Mouse (Mus musculus): ENCODE data around the gene Endov. TPM values are rescaled to one million over a fixed set of nuclear protein-coding genes. Genes with fewer than 3 reads are reported as not detected.
A peak's percentile ranks its signal among the peaks of the same experiment; 100 is the strongest.

The Endov gene
- total and polyA plus RNA-seq, 2 experiments from 2014 or later = 13.2 to 36.7 TPM

DNA sequence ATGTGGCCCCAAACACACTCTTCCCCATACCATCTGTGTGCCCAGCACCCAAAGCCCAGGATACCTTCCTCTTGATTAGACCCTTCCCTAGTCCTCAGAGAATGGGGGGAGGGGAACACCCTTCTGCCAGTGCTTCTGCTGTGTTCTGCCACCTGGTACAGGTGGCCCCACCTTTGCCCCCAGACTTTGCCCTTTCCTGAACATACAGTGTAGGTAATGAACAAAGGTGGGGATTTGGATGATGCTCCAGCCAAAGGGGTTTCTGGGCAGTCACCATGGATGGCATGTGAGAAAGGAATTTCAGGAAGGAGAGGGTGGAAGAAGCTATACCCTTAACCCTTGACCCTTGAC, 29.5 kb downstream of the Endov start:
- H3K4me3 ChIP-seq (ENCODE audit: low read depth, low read length) = no peak overlapping the region
- no peak overlapping the region for H3K9ac ChIP-seq (replicated peaks; ENCODE audit: low read length, poor library complexity, severe bottlenecking)
- H3K9me3 ChIP-seq (ENCODE audit: low read length) = no peaks in the 10 kb centered on the region
- H3K4me2 ChIP-seq (ENCODE audit: low read depth, low read length, poor library complexity, severe bottlenecking) = no peak overlapping the region
- H3K27ac ChIP-seq (ENCODE audit: low read depth, low read length) = no peak overlapping the region
- no peaks in the 10 kb centered on the region for H3K27me3 ChIP-seq (ENCODE audit: insufficient read depth, low read length)
- no peak for ATAC-seq (ENCODE audit: low FRiP score)
- DNase-seq (ENCODE audit: low spot score) = no peak
- TF ChIP-seq CTCF (IDR thresholded peaks at IDR 0.05) = no peak
- H3K4me1 ChIP-seq (ENCODE audit: insufficient read depth, low read length) = 0 out of 2 replicates have a peak, but pooled peaks cover 2% of the 10 kb centered on the region
- H3K36me3 ChIP-seq (ENCODE audit: insufficient read depth, low read length) = no peaks in the 10 kb centered on the region

DNA sequence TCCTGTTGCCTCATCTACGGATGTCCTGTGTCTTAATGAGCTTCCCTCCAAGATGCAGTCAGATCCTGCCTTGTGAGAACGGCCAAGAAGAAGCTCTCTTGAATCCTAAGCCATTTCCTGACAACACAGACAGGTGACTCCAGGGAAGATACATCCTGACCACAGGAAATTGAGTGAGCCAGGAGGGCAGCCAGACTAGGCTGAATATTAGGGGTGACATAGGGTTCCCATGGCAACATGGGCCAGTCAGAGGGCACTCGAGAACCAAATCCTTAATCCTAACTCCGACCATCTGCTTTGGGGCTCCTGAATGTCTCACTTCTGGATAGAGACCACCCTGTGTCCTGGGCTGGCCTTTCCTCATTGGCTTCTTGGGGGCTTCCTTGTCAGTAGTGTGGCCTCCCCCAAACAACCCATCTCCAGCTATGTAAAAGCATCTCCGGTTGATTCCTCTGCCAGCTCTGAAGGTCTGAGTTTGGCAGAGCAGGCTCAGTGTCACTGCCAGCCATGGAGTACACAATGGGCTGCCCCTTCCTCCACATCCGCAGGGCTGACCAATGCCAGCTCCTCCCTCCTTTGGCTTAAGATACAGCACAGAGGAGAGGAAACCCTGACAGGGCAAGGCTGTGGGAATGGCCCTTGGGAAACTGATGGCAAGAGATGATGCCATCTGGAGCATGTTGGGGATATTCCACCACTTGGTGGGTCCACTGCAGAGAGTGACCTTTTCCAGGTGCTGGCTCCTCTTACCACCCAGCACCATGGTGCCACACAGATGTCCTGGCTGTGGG, 31.0 kb downstream of the Endov start:
- no peak overlapping the region for H3K4me3 ChIP-seq (ENCODE audit: low read depth, low read length)
- H3K4me1 ChIP-seq (ENCODE audit: insufficient read depth, low read length) = 0 out of 2 replicates have a peak, but pooled peaks cover 2% of the 10 kb centered on the region
- H3K9ac ChIP-seq (replicated peaks; ENCODE audit: low read length, poor library complexity, severe bottlenecking) = no peak overlapping the region
- no peaks in the 10 kb centered on the region for H3K27me3 ChIP-seq (ENCODE audit: insufficient read depth, low read length)
- no peaks in the 10 kb centered on the region for H3K36me3 ChIP-seq (ENCODE audit: insufficient read depth, low read length)
- DNase-seq (ENCODE audit: low spot score) (peak; percentile 80), ATAC-seq (ENCODE audit: low FRiP score) (peak; percentile 49)
- TF ChIP-seq CTCF (IDR thresholded peaks at IDR 0.05) = no peak
- no peaks in the 10 kb centered on the region for H3K9me3 ChIP-seq (ENCODE audit: low read length)
- no peak overlapping the region for H3K27ac ChIP-seq (ENCODE audit: low read depth, low read length)
- 74% methylated on average over 6 of the region's 6 CpGs for WGBS
- no peak overlapping the region for H3K4me2 ChIP-seq (ENCODE audit: low read depth, low read length, poor library complexity, severe bottlenecking)

DNA sequence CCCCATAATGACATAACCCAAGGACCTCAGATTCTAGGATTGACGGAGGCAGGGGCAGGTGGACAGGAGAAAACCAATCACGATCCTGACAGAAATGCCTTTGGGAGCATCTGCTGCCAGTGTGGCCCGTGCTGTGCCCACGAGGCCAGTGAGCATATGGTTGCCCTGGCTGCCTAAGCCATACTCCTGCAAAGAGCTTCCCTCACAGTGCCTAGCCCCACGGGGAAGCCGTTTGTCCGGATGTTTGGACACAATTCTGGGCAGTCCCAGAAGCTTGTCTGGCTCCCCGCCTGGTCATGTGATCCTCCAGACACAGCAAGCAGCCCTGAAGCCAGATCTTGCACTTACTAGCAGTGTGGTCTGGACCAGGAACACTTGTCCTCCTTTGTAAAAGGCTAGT, 31.6 kb downstream of the Endov start:
- DNase-seq (ENCODE audit: low spot score) (peak; percentile 89), ATAC-seq (ENCODE audit: low FRiP score) (peak; percentile 57; the same call in 1 of the 2 replicates)
- TF ChIP-seq CTCF (IDR thresholded peaks at IDR 0.05) = no peak
- H3K9ac ChIP-seq (replicated peaks; ENCODE audit: low read length, poor library complexity, severe bottlenecking) = no peak overlapping the region
- H3K4me2 ChIP-seq (ENCODE audit: low read depth, low read length, poor library complexity, severe bottlenecking) = no peak overlapping the region
- H3K36me3 ChIP-seq (ENCODE audit: insufficient read depth, low read length) = no peaks in the 10 kb centered on the region
- no peak overlapping the region for H3K27ac ChIP-seq (ENCODE audit: low read depth, low read length)
- H3K9me3 ChIP-seq (ENCODE audit: low read length) = no peaks in the 10 kb centered on the region
- no peak overlapping the region for H3K4me3 ChIP-seq (ENCODE audit: low read depth, low read length)
- WGBS = 61% methylated on average over 8 of the region's 8 CpGs
- H3K27me3 ChIP-seq (ENCODE audit: insufficient read depth, low read length) = no peaks in the 10 kb centered on the region; the same call in 1 of the 2 replicates
- H3K4me1 ChIP-seq (ENCODE audit: insufficient read depth, low read length) = 0 out of 2 replicates have a peak, but pooled peaks cover 2% of the 10 kb centered on the region

DNA sequence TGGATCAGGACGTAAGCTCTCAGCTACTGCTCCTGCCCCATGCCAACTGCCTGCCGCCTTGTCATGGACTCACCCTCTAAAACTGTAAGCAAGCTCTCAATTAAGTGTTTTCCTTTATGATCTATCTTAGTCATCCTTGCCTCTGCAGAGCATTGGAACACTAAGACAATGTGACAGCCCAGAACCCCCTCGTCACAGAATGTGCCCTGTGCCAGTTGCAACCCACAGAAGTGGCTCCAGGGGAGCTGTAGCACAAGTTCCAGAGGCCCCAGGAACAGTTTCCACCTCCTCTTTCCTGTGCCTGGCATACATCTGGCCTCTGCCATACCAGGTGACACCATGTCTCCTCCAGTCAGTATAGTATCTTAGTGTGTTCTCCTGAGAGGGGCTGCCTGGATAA, 32.2 kb downstream of the Endov start:
- Histone ChIP-seq H3K4me3 (ENCODE audit: low read depth, low read length) (no peak overlapping the region), H3K27me3 (ENCODE audit: insufficient read depth, low read length) (no peaks in the 10 kb centered on the region; the same call in 1 of the 2 replicates), H3K4me2 (ENCODE audit: low read depth, low read length, poor library complexity, severe bottlenecking) (no peak overlapping the region), H3K9ac (replicated peaks; ENCODE audit: low read length, poor library complexity, severe bottlenecking) (no peak overlapping the region), H3K36me3 (ENCODE audit: insufficient read depth, low read length) (no peaks in the 10 kb centered on the region), H3K9me3 (ENCODE audit: low read length) (no peaks in the 10 kb centered on the region), H3K4me1 (ENCODE audit: insufficient read depth, low read length) (0 out of 2 replicates have a peak, but pooled peaks cover 2% of the 10 kb centered on the region), H3K27ac (ENCODE audit: low read depth, low read length) (no peak overlapping the region)
- ATAC-seq (ENCODE audit: low FRiP score) (no peak), DNase-seq (ENCODE audit: low spot score) (no peak)
- no peak for TF ChIP-seq CTCF (IDR thresholded peaks at IDR 0.05)
- 73% methylated on average over 3 of the region's 3 CpGs for WGBS

DNA sequence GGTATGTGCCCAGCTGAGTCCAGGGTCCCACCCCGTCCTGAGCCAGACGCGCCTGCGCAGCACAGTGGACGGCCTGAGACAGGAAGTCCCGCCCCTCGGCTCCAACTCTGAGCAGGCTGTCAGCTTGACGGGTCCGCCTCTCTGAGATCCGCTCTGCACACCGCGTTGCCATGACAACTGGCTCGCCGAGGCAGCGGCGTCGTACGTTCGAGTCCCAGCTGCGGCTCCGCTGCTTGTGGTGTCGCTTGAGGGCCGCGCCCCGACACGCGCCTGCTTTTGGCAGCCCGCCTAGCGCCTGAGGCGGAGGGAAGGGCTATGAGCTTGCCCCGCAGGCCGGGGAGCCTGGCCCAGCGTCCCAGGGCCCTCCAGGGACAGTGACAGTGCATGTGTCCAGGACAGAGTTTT, 33.4 kb downstream of the Endov start:
- Histone ChIP-seq H3K4me3 (ENCODE audit: low read depth, low read length) (peak overlapping the region; percentile 28), H3K4me2 (ENCODE audit: low read depth, low read length, poor library complexity, severe bottlenecking) (peak overlapping the region; percentile 52), H3K4me1 (ENCODE audit: insufficient read depth, low read length) (0 out of 2 replicates have a peak, but pooled peaks cover 2% of the 10 kb centered on the region), H3K9ac (replicated peaks; ENCODE audit: low read length, poor library complexity, severe bottlenecking) (peak overlapping the region; percentile 56), H3K27ac (ENCODE audit: low read depth, low read length) (peak overlapping the region; percentile 59), H3K36me3 (ENCODE audit: insufficient read depth, low read length) (no peaks in the 10 kb centered on the region), H3K27me3 (ENCODE audit: insufficient read depth, low read length) (no peaks in the 10 kb centered on the region; the same call in 1 of the 2 replicates), H3K9me3 (ENCODE audit: low read length) (no peaks in the 10 kb centered on the region)
- ATAC-seq (ENCODE audit: low FRiP score) (peak; percentile 87), DNase-seq (ENCODE audit: low spot score) (peak; percentile 96)
- 2% methylated on average over 33 of the region's 33 CpGs for WGBS
- TF ChIP-seq CTCF (IDR thresholded peaks at IDR 0.05) = no peak
